Mouse (Mus musculus) liver (tissue): Measurements from ENCODE around the gene Efcc1.
A peak's percentile ranks its signal among the peaks of the same experiment; 100 is the strongest.

Source experiments
- DNase-seq: peaks from one replicate; pipeline ENCODE4 v3.0.0-alpha.2; 2020; ENCODE audit warnings: mixed read lengths

Gene Efcc1

DNA sequence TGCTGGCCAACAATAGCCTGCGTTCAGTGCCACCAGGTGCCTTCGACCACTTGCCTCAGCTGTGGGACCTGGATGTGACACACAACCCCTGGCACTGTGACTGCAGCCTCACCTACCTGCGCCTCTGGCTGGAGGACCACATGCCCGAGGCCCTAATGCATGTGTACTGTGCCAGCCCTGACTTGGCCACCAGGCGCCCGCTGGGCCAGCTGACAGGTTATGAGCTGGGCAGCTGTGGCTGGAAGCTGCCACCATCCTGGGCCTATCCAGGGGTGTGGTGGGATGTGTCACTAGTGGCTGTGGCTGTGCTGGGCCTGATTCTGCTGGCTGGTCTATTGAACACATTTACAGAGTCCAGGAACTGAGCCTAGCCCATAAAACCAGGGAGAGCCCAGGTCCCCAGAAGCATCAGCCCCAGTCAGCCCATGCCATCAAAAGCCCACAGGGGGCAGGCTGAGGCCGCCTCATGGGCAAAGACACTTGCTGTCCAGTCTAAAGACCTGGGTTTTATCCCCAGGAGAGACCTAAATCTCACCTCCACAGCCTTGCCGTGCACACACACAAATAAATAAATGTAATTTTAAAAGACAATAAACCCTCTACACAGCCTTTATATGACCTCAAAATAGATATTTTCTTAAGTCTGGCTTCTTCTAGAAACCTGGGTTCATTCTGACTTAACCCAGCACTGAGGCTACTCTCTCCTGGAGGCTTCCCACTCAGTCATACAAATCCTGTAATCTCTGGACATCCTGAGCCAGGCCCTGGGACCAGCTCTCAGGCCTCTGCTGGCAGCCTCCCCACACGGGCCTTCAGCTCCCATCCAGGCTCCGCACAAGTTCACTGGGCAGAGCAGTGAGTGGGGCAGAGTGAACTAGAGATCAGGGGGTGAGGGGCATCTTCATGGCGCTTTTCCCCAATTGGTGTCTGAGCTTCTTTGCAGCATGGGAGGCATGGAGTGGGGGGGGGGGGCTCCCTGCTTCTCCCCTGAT, 48.8 kb downstream of the Efcc1 start:
- DNase-seq: no peak

- no peak for DNase-seq
Measured at GRCm38 (mm10) chr6:87780546-87781301, 50.1 kb downstream of the Efcc1 start.

DNA sequence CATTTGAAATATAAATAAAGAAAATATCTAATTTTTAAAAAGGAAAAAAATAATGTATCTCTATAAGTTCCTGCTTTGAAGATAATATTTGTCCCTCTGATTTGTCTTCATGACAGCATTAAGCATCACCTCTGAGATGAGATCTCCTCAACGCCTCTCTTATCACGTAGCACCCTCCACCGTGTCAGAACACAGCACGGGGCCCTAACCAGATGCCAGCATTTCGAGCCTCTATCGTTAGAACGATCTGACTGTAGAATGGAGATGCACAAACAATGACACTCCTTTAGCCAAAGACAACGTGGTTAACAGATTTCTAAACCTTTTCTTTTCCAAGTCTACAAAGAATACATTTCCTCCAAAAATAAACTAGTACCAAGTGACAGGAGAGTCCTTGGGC, 53.4 kb downstream of the Efcc1 start:
- no peak for DNase-seq

GRCm38 (mm10) chr6:87786621-87787020, 56.0 kb downstream of the Efcc1 start:
- DNase-seq: no peak

DNA sequence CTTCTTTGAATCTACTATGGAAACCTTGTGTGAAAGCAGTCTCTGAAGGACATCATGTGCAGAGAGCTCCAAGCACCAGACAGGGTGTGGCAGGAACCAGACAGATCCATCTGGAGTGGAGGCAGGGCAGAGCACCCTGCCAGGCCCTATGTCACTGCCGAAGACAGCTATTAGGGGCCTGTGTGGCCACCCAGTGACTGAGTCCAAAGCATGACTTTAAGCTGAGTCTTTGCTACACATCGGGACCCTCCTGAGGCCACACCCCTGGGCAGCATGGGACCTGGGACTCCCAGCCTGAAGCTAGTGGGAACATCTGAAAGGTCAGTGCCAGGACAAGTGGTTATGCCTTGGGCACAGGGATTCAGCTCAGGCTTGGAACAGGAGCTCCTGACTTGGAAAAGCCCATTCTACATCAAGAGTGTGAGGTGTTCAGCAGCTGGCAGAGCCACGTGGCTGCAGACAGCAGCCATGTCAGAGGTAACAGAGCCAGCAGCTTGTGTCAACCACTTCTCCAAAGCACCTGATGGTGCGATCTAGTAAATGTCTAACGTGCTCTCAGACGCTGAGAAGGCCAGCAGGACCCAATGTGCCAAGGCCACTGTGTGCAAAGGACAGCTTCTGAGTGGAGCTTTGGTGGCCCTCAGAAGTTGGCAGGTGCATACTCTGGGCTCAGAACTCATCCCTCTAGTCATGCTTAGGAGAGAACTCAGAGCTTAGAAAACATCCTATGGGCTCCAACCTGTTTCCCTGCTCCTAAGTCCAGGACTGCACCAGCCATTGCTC, 56.6 kb downstream of the Efcc1 start:
- peak; percentile 43 for DNase-seq

DNA sequence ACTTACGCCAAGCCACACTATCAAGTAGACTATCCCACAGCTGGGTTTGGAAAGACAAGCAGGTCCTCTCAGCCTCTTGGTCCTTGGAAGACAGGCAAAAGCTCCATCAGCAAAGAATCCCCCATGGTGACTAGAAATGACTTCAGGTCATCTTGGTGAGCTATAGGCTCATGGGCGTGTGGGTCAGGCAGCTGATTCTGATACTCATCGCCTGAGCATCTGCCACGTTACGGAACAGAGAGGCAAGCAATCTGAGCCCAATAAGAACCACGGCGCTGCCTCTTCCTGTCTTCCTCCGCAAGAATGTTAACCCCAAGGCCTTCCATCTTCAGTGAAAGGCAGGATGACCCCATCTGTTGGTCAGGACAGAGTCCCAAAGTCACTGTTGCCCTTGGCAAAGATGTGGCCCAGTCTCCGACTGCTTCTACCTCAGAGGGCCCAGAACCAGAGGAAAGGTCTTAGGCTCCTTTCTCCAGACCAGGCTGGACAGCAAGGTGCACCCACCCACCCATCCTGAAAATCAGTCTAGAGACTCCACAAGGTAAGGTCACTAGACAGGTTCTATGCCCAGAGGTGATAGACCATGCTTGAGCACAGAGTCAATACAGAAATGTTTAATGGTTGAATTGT, 57.7 kb downstream of the Efcc1 start:
- DNase-seq: no peak

DNA sequence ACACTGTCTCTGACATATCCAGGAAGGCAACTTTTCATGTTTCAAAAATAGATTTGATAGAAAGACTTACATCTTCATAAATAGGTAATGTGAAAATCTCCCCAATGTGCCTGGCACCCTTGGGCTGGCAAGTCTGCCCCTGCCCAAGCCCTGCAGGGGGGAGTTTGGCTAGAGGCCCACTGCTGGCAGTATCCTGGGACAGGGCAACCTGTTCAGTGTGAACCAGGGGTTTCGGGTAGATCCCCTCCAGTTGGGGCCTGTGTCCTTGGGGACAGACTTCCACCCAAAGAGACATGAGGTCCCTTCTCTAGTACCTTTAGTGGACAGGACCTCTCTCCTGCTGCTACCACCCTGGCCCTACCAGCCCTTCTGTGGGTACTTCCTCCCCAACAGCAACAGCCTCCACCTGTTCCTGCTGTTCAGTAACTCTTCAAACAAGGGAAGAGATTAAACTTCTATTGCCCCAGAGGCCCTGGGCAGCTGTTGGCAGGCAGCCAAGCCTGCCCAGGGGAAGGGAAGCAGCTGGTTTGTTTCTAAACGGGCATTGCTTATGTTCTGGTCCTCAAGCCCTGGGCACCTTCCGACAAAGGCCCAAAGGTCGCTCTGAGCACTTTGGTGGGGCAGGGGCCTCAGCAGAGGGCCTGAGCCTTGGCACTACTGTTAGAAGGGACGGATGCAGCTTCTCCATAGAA, 58.4 kb downstream of the Efcc1 start:
- no peak for DNase-seq

DNA sequence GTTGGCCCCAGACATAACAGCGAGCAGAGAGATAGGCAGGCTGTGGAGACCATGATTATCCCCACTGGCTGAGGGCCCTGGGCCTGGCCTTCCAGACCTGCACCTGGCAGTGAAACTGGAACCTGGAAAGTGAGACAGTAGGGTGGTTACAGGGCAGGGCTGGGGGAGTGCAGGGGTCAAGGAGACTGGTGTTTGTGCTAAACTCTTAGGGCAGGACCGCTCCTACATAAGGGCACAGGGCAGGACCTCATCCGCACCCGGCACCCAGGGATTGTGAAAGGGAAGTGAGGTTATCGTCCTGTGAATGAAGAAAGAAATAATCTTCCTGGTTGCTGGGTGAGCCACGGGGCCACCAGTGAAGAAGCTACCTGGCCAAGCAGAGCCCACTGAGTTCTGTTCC, 59.1 kb downstream of the Efcc1 start:
- no peak for DNase-seq

- DNase-seq: peak; percentile 98
Measured at GRCm38 (mm10) chr6:87790779-87791480, 60.3 kb downstream of the Efcc1 start.

- no peak for DNase-seq
Measured at GRCm38 (mm10) chr6:87791826-87792225, 61.2 kb downstream of the Efcc1 start.

- DNase-seq: no peak
Measured at GRCm38 (mm10) chr6:87793821-87794510, 63.3 kb downstream of the Efcc1 start.

GRCm38 (mm10) chr6:87795385-87796150, 64.9 kb downstream of the Efcc1 start:
- DNase-seq: no peak

DNA sequence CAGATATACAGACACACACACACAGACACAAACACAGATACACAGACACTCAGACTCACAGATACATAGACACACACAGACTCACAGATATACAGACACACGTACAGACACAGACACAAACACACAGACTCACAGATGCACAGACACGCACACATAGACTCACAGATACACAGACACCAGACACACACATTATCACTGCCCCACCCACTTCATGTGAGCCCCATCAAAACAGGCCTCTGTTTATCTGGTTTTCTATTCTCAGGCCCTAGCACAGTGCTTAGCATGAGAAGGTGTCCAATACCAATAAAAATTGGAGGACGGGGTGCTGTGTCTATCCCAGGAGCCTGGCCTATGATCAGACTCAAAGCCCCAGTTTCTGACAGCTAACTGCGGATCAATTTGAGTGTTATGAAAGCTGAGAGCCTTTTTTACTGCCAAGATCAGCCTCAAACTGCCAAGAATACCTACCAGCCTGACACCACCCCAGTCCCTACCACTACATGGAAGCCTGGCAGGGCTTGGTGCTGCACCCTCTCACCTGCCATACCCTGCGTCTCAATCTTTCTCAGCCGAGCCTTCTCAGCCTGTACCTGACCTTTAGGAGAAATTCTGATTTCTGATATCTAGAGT, 65.7 kb downstream of the Efcc1 start:
- DNase-seq: peak; percentile 64

DNA sequence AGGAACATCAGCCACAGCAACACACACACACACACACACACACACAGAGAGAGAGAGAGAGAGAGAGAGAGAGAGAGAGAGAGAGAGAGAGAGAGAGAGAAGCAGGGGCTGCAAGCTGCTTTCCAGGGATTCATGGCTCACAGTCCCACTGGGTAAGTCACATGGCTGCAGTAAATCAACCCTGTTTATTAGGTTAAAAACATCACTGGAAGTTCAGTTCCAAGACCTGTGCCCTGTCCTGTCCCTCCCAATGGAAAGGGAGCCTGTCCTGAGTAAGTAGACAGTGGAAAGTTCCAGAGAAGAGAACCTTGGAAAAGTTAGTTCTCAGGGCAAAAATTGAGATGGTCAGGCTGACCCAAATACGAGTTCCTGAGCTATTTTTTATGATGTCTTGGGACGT, 66.7 kb downstream of the Efcc1 start:
- DNase-seq: no peak

- DNase-seq: peak; percentile 54
Measured at GRCm38 (mm10) chr6:87799576-87799975, 68.9 kb downstream of the Efcc1 start.

DNA sequence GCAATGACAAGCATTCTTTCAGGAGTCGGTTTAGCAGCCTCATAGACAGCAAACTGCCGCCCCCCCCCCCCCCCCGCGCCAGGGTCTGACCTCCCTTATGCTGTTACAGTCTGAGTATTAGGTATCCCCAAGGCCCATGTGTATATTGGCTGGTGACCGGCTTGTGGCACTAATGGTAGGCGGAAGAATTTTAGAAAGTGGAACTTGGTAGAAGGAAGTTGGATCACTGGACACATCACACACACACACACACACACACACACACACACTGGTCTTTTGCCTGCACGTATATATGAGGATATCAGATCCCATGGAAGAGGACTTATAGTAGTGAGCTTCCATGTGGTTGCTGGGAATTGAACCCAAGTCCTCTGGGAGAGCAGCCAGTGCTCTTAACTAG, 71.8 kb downstream of the Efcc1 start:
- DNase-seq: no peak

DNA sequence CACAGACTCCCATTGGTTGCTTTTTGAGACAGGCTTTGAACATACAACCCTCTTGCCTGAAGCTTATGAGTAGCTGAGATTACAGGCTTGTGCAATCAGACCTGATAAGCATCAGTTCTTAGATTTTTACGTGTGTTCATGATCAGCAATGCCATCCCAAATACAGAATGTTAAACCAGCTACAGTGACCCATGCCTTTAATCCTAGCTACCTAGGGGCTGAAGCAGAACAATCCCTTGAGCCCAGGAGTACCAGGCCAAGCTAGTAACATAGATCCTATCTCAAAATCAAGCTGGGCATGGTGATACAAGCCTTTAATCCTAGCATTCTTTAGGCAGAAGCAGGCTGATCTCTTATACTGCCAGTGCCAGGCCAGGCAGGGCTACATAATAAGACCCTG, 73.4 kb downstream of the Efcc1 start:
- DNase-seq: no peak

GRCm38 (mm10) chr6:87804886-87805285, 74.2 kb downstream of the Efcc1 start:
- DNase-seq: no peak

DNA sequence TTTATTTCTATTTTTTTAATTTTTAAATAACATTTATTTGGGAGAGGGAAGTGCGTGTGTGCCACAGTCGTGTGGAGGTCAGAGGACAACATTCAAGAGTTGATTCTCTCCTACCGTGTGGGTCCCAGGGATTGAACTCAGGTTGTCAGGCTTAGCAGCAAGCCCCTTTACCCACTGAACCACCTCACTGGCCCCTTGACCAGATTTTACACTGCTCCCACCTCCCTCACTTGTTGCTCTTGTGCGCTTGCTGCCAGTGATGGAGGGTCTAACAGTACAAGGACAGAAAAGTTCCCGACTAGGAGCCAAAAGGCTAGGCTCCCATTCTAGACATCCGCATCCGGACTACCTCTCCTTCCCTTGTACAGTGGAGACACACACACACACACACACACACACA, 74.8 kb downstream of the Efcc1 start:
- no peak for DNase-seq
